Comparison of ENCODE assay signal across 22 mouse cellular contexts in genomic region chr5:97885427-97885826, GRCm38 (mm10).
DNase-seq lines count a peak whose midpoint lies in the region; ATAC-seq and TF ChIP-seq lines count a peak whose summit lies in the region.
"Had no signal": no experiment of that assay in that cellular context is flagged by ENCODE, and none has a peak within 500 bp of the region (broad histone marks: within the 10 kb centered on the region; RNA-seq: fewer than 3 reads in every experiment).

No protein-coding gene starts in this region.

- H3K27ac ChIP-seq in kidney, adult 2 months (ENCODE audit: insufficient read depth, low read depth, low read length) = no peak overlapping the region
- H3K27ac ChIP-seq in hindbrain, embryonic 12.5 days = no peak overlapping the region
- H3K27ac ChIP-seq: embryonic facial prominence, embryonic 10.5 days; forebrain, embryonic 15.5 days; heart, embryonic 10.5 days; hindbrain, embryonic 10.5 days; hindbrain, embryonic 15.5 days had no signal

- DNase-seq in kidney, adult 9 months = peak; percentile 1
- no peak for DNase-seq in kidney, adult 2 months
- peak; percentile 24 for DNase-seq in 416B (ENCODE audit: low read depth)
- peak; percentile 80 for DNase-seq in splenic B cell, adult 2 months (ENCODE audit: low read depth, low spot score)
- no peak for DNase-seq in cerebellum, adult 9-11 months
- DNase-seq: adrenal gland, postnatal 14 days; cerebellum, adult 11-12 months; cerebellum, adult 9-10 months; cerebellum, postnatal 36 days; gastrocnemius, postnatal 36 days; heart, adult 18-20 months; heart, postnatal 10 days had no signal

- no peaks in the 10 kb centered on the region for H3K4me1 ChIP-seq in kidney, adult 2 months (ENCODE audit: control insufficient read depth, insufficient read depth, low read length)
- no peaks in the 10 kb centered on the region for H3K4me1 ChIP-seq in hindbrain, embryonic 12.5 days
- H3K4me1 ChIP-seq: embryonic facial prominence, embryonic 10.5 days; forebrain, embryonic 15.5 days; heart, embryonic 10.5 days; hindbrain, embryonic 10.5 days; hindbrain, embryonic 15.5 days had no signal

- no peaks in the 10 kb centered on the region for H3K9me3 ChIP-seq in hindbrain, embryonic 12.5 days (replicated peaks)
- H3K9me3 ChIP-seq: embryonic facial prominence, embryonic 10.5 days; forebrain, embryonic 15.5 days; heart, embryonic 10.5 days; hindbrain, embryonic 10.5 days; hindbrain, embryonic 15.5 days had no signal

- H3K9ac ChIP-seq in hindbrain, embryonic 12.5 days = no peak overlapping the region
- H3K9ac ChIP-seq: forebrain, embryonic 15.5 days; hindbrain, embryonic 15.5 days had no signal

- 86% methylated on average over 6 of the region's 6 CpGs for WGBS in kidney, adult 2 months
- 93% methylated on average over 6 of the region's 6 CpGs for WGBS in hindbrain, embryonic 12.5 days

- no peak overlapping the region for H3K4me3 ChIP-seq in kidney, adult 2 months (ENCODE audit: insufficient read depth, low read depth, low read length)
- H3K4me3 ChIP-seq in hindbrain, embryonic 12.5 days = no peak overlapping the region
- H3K4me3 ChIP-seq: embryonic facial prominence, embryonic 10.5 days; forebrain, embryonic 15.5 days; heart, embryonic 10.5 days; hindbrain, embryonic 10.5 days; hindbrain, embryonic 15.5 days had no signal

- no peak for TF ChIP-seq CTCF in kidney, adult 2 months (conservative IDR thresholded peaks at IDR 0.05; ENCODE audit: insufficient read depth, insufficient read length, low read depth, low read length)

- no peaks in the 10 kb centered on the region for H3K36me3 ChIP-seq in kidney, adult 2 months (ENCODE audit: control insufficient read depth, insufficient read depth, low read length)
- H3K36me3 ChIP-seq in splenic B cell, adult 2 months (ENCODE audit: control insufficient read depth, insufficient read depth, low read length, poor library complexity, severe bottlenecking) = no peaks in the 10 kb centered on the region
- no peaks in the 10 kb centered on the region for H3K36me3 ChIP-seq in hindbrain, embryonic 12.5 days
- H3K36me3 ChIP-seq: forebrain, embryonic 15.5 days; hindbrain, embryonic 15.5 days had no signal

- H3K27me3 ChIP-seq in kidney, adult 2 months (replicated peaks; ENCODE audit: control insufficient read depth, insufficient read depth, low read length) = no peaks in the 10 kb centered on the region
- no peaks in the 10 kb centered on the region for H3K27me3 ChIP-seq in splenic B cell, adult 2 months (ENCODE audit: control insufficient read depth, insufficient read depth, low read length, poor library complexity, severe bottlenecking)
- no peaks in the 10 kb centered on the region for H3K27me3 ChIP-seq in hindbrain, embryonic 12.5 days
- H3K27me3 ChIP-seq: CH12.LX; forebrain, embryonic 15.5 days; hindbrain, embryonic 15.5 days; Patski had no signal

- no peak overlapping the region for H3K4me2 ChIP-seq in hindbrain, embryonic 12.5 days (replicated peaks)
- H3K4me2 ChIP-seq: forebrain, embryonic 15.5 days; hindbrain, embryonic 15.5 days had no signal

- peak; percentile 80 to 86 for ATAC-seq in hematopoietic stem cell, adult 5-6 weeks (replicated peaks in 1 of 2; ENCODE audit: insufficient read depth in 1 of 2, low FRiP score in 2 of 2, low TSS enrichment in 1 of 2, low read depth in 1 of 2, poor library complexity in 2 of 2, severe bottlenecking in 2 of 2)
- ATAC-seq in hindbrain, embryonic 12.5 days (ENCODE audit: low FRiP score) = no peak
- ATAC-seq: activated CD4-positive, CD25-positive, alpha-beta regulatory T cell, adult 4 months; forebrain, embryonic 15.5 days; Patski had no signal

- TF ChIP-seq POLR2A in kidney, adult 2 months (IDR thresholded peaks at IDR 0.05; ENCODE audit: low read depth, low read length) = no peak

Comparison
In these comparisons a context has a peak if more than half of its experiments do, and no peak if none do; other contexts are left out.
1. DNase-seq: peak in kidney, adult 9 months (single experiment), 416B (single experiment) and splenic B cell, adult 2 months (single experiment); none in kidney, adult 2 months (single experiment) and cerebellum, adult 9-11 months (single experiment).